Mouse (Mus musculus) neutrophil, adult 5-6 weeks (primary cell): ENCODE measurements around the gene Anks1b. TPM values are rescaled to one million over a fixed set of nuclear protein-coding genes. Genes with fewer than 3 reads are reported as not detected.

ENCODE experiments used
- ATAC-seq: fragments of 151-379, 151-347 bp; 2 replicates; pipeline ENCODE4 v1.8.0; 2017; ENCODE audit warnings: mild to moderate bottlenecking, moderate TSS enrichment; ENCODE audit not compliant: insufficient number of reproducible peaks, poor library complexity, low FRiP score, severe bottlenecking; ENCODE audit errors: extremely low read depth
- total RNA-seq: library from RNA; stranded (forward); fragments of 200-1000 nt; gene quantifications from 2 replicates; pipeline ENCODE4 v1.2.3, GENCODE M21; 2017

Gene Anks1b
- total RNA-seq, 1 experiment from 2014 or later, result 0.23 TPM

DNA sequence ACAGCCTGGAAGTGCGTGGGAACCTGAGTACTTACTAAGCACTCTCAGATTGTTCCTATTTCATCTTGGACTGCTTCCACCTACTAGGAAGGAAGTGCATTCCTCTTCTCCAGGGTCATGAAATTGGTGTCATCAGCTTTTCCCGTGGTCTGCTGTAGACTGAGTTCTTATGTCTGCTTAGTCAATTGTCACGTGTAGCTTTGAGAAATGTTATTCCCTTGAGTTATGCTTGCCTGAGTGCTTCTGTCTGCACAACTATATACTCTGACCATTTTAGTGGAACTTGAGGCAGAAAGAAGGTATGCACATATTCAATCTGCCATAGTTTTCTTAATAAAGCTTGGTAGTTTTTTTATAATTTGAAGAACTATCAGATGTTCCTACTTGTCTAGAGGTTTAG, 243.6 kb downstream of the Anks1b start:
- ATAC-seq, result no peak

DNA sequence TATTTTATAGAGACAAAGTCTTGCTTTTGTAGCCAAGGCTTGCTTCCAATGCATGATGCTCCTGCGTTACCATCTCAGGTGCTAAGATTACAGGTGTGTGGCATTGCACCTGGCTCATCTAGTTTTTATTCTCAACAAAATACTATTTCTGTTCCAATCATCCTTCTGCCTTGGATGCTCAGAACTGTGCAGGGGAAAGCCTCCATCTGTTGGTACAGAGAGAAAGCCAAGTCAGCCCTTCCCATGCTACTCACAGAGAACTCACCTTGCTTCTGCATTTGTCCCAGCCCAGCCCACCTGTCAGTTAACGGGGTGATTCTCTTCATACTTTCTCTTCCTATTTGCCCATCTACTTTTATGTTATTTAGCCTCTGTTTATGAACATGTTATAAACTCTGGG, 244.5 kb downstream of the Anks1b start:
- ATAC-seq, result no peak

DNA sequence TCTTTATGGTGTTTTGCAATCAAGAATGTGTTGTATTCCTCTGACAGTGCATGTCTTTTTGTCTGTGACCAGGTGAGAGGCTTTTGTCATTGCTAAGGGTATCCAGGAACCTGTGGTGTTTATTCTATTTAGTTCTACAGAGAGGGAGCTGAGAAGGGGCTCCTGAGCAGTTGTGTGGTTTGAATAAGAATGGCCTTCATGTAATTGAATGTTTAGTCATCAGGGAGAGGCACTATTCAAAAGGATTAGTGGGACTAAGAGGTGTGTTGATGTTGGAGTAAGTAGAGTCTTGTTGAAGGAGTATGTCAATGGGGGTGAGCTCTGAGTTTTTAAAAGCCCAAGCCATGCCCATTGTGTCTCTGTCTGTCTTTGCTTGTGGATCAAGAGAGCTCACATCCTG, 264.2 kb downstream of the Anks1b start:
- ATAC-seq, result no peak

DNA sequence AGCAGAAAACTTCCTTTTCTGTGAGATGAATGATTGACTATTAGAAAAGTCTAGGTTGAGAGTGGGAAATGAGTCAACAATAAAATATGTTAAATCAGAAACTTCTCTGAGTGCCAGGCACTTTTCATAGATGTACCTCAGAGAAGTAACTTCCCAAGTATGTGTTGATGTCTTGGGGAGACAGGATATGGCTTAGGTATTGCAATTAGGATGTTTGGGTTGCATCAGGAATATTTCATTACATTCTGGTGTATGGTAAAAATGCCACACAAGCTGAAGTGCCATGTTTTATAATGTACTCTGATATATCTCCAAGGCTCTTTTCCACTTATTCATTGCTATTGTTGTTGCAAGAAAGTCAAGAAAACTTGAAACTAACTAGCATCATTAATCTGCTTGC, 267.6 kb downstream of the Anks1b start:
- ATAC-seq, result no peak

DNA sequence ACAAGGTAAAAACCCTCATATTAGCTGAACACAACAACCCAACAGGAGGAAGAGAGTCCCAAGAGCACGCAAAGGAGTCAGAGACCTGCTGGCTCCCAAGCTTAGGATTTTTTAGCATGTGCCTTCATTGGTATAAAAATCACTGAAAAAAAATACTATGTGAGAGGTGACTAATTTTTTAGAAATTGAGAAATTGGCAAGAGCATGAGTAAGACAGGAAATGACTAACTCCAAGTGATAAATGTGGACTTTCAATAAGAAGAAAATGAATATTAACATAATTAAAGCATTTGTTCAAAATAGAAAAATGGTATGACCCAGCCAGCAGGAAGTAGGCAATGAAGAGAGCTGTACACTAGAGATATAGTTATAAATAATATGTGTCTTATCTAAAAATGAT, 271.1 kb downstream of the Anks1b start:
- no peak for ATAC-seq

DNA sequence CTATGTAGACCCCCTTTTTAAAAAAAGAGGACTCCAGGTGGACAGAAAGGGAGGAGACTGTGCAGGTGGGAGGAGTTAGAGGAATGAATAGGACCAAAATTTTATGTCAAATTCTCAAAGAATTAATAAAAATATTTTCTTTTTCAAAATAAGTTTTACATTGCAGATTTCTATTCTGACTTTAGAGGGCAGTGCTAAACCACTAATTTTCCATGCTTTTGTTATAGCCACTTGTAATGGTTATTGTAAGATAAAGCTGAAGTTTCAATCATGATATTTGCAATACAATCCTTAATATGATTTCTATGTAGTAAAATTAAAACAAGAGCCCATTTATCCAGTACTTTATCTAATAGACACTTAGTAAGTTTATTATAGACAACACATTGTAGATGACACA, 278.2 kb downstream of the Anks1b start:
- no peak for ATAC-seq

DNA sequence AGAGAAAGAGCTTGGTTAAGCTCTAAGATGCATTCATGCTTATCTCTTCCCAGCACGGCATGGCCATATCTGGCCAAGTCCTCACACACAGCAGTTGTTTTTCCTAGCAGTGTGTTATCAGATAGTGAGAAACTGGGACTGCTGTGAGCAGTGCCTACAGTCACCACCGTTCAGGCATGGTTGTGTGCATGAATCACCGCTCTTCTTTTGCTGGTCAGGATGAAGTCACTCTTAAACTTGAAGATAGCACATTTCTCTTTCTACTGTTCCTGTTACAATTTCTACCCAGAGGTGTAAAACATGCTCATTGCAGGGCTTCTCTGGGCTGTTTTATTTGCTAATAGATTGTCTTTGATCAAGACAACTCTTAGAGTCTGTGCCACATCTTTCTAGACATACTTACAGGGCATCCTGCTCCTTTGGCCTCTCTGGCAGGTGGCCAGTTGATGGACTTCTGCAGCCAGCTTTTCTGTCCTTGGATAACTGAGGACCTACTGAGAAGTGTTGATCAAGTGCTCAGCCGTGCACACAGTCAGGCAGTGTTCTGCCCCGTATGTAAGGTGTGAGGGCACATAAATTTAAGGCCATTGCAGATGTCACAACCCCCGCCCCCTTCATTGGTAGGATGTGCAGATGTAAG, 296.8 kb downstream of the Anks1b start:
- ATAC-seq, result no peak

DNA sequence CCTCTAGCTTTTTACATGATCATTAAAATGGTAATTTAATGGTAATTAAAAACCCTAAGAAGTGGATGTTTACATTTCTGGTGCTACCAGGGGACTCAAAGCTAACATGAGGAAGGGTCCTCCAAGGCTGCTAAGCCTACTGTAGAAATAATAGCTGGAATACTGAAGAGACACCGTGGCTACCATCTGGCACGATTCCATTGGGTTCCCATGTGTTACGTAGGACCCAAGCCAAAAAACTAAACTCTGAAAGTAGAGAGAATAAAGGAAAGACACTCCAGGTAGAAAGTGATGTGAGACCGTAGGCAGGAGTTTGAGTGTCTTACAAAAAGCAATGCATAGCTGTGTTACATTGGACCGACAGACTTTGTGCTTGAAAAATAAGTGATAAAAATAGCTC, 317.1 kb downstream of the Anks1b start:
- ATAC-seq, result no peak

DNA sequence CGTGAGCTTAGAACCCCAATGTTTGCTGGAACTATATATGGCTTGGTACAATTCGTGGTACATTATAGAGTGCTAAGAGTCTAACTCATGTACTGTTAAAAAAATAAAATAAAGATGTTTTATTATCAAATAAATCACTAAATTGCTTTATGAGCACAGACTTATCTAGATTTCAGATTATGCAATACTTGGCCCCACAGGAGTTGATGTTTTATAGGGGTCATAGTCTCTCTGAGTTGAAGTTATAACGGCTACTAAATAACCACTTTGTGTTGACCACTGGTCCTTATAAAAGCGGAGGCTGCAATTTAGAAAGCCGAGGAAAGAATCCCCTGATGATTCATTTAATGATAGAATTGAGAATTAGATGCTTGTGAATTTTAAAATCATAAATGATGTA, 323.6 kb downstream of the Anks1b start:
- no peak for ATAC-seq

DNA sequence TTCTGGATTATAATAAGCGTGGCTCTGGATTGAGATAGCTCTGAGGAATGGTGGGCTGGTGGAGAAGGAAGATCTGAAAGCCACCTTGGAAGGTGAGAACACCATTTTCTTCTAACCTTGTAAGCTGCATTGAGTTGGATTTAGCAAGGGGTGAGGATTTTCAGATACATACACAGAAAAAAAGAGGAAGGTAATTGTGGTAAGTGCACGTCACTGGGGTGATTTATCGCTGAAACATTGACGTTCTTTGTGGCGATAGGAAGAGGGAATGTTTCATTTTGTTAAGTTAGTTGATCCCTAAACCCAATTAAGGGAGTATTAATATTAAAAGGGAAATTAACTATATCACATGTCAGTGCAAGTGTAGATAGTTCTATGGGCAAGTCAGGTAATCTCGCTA, 336.7 kb downstream of the Anks1b start:
- ATAC-seq, result no peak

DNA sequence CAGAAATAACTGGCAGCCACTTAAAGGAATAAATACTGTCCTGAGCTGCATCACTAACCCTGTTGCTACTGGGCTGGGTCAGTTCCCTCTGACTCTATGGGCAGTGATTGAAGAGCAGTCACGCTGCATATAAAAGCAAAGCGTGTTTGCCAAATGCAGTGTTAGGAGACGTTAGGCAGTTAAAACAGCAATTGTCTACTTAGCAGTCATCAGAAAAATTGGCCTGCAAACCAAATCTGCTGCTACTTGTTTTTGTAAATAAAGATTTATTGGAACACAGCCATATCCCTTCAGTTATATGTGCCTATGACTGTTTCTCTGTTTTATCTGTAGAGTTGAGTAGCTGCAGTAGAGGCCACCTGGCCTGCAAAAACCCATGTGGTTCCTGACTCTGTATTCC, 347.2 kb downstream of the Anks1b start:
- no peak for ATAC-seq

DNA sequence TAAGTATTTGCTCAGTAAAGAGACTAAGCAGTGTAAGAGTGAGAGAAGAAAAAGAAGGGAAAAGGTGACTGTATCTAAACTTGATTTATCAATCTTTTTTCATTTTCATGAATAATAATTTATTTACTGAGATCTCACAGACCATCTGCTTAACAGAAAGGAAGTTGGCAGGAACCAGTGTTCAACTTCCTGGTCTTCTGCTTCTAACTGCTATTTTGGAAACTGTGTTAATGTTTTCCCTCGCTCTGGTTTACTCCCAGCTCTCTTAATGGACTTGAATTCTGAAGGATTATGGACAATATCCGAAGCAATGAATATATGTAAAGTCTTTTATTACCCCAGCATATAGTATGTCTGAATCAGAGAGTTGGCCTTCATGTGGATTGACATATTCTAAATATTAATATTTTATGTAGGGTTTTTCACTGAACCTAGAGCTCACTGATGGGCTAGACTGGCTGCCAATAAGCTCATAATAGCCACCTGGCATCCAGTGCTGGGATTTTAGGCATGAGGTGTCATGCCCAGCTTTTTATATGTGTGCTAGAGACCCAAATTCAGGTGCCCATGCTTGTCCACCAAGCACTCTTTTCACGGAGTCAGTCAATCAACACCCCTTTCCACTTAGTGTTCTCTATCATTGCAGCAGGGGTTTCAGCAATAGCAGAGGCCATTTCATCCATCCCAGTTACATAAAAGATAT, 349.6 kb downstream of the Anks1b start:
- no peak for ATAC-seq

DNA sequence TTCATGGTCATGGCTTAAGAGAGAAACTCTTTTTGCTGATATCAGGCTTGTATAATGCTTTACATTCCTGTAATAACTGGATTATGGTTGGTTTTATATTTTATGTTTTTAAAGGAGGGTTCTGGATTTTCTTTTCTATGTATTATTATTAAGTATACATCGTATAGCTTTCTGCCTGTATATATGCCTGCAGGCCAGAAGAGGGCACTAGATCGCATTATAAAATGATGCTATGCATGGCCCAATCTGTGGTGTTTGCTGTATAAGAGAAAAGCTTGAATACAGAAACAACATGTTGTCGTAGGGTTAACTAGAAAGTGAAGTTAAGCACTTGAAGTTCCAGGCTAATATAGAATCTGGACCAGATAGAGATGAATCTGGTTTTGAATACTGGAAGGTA, 362.0 kb downstream of the Anks1b start:
- ATAC-seq, result no peak

DNA sequence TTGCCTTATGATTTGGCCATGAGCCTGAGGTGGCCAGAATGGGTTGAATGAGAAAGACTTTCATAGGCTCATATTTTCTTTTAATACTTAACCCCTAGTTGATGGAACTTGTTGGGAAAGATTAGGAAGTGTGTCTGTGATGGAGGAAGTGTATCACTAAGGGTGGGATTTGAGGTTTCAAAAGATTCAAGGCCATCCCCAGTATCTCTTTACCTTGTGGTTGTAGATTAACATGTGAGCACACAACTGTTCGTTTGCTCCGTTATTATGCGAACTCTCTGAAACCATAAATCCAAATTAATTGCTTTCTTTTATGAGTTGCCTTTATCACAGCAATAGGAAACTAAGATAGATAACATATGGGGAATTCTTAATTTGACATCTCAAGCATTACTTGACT, 364.0 kb downstream of the Anks1b start:
- no peak for ATAC-seq

DNA sequence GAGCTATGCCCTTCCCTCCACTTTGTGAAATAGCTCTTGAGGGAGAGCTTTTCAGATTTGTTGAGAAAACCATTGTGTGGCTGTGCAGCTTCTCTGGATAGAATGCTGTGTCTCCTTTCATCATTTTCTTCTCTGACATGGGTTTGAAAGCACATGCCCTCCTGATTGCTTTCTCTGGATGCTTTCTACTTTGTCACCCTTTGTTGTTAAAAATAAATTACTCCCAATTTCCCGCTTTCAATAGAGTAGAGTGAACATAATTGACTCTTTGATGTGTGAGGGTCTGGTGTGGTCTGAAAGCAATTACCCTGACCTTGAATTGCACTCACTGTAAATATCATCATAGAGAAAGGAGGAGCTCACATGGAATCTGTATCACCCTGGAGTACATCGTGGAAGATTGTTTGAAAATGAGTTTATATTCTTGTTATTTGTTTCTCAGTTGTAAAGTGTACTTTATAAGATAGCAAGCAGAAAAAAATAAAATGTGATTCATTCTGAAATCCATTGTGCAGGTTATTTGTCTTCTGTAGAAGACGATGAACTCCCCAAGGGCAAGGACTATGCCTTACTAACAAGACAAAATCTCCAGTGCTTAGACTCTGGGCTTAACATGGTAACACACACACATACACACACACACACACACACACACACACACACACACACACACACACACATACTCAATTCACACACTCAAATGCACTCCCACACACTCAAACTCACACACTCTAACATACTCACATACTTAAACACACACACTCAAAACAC, 385.8 kb downstream of the Anks1b start:
- no peak for ATAC-seq

DNA sequence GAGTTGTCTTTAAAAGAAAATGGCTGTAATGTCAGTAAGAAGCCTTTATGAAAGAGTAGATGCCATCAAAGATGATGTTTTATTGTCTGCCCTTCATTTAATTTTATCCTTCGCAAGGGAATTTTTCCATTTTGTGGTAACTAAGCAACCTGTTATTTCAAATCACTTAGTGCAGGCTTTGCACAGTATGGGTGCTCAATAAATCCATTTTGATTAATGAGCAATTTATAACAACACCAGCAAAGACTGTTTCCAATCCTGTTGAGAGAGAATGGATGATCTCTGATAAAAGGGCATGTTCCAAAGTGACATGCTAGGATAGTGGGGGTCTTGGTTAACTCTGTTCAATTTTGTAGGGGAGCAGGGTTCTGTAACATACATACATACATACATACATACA, 398.0 kb downstream of the Anks1b start:
- ATAC-seq, result no peak

DNA sequence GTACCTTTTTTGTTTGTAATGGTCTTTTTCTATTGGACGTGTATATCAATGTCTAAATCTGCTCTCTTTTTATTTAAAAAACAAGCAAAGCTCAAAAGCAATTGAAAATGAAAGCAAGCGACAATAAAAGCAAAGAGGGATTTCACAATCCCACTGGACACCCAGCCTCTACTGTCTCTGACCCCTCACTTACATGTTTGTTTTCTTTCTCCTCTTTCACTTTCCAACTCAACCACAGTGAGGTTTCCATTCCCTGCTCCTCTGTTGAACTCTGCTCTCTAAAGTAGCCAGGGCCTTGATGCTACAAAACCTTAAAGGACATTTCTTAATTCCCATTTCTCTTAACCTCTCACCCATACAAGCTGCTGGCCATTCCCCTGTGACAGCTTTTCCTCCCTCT, 400.0 kb downstream of the Anks1b start:
- ATAC-seq, result no peak

DNA sequence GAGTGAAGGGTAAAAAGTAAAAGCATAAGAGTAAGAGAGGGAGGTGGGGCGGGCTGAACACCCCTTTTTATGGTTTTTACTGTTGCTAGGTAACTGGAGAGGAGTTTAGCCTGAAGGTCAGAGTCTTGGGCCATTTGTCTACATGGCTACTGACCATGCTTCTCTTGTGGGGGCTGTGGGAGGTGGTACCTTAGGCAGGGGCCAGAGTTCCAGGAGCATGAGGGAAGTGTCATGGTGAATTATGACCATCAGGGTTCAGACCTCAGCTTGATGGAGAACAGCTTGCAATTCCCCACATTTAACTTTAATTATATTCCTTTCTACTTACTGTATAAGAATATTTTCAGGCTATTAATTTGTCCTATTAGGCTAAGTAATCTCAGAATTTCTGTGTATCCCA, 413.3 kb downstream of the Anks1b start:
- ATAC-seq, result no peak

DNA sequence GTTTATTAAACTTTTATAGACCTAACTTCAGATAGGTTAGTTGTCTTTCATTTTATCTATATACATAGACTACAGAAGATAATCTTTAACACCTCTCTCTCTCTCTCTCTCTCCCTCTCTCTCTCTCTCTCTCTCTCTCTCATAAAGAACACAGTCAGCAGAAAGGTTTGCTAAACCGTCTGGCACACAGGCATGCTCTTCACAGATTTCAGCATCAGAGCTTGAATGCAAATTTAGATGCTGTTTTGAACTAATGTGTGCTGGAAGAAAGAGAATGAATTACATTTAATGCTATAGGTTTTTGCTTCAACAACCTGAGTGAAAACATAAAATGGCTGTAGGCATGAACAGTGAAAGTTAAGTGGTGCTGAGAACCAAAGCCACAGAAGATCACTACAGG, 429.9 kb downstream of the Anks1b start:
- no peak for ATAC-seq

DNA sequence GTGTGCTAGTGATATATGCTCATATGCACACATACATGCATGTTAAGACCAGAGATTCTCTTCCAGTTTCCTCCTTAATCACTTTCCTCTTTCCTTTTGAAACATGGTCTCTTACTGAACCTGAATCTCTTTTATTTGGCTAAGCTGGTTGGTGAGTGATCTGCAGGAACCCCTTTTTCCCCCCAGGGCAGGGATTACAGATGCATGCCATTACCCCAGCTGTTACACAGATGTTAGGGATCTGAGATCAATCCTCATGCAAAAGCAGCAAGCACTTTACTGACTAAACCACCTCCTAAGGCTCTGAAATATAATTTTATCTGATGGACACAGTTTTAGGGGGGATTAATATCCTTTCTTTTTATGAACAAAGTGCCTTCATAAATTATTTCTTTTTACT, 432.8 kb downstream of the Anks1b start:
- no peak for ATAC-seq
